Mouse (Mus musculus): ENCODE results near the gene Jpt1. TPM values are rescaled to one million over a fixed set of nuclear protein-coding genes. Genes with fewer than 3 reads are reported as not detected.
"Not testable (repeated sequence)": the region's sequence is repeated elsewhere in the genome, so short reads cannot be mapped to it uniquely, and the experiment has no call there.

Gene Jpt1
- polyA plus RNA-seq, 1 experiment, result 430 TPM

GRCm38 (mm10) chr11:115536038-115536681 lies 22.0 kb upstream of the Jpt1 start, which contains the start of gene Sumo2:
TSS of gene Sumo2 (minus strand) at chr11:115536276.
- Histone ChIP-seq H3K4me1 (ENCODE audit: control insufficient read depth, insufficient read depth, insufficient read length, low read length) (no peaks in the 10 kb centered on the region; the same call in 1 of the 2 replicates), H3K27me3 (ENCODE audit: control insufficient read depth, insufficient read depth, low read length) (no peaks in the 10 kb centered on the region), H3K4me3 (ENCODE audit: low read depth, low read length) (peak within 1 kb of the TSS; percentile 85), H3K36me3 (ENCODE audit: control insufficient read depth, insufficient read depth, low read length) (peaks cover 23% of the 10 kb centered on the region), H3K27ac (ENCODE audit: insufficient read depth, low read depth, low read length) (peak within 1 kb of the TSS; percentile 90)
- WGBS, result 2% methylated on average over 60 of the region's 70 CpGs
- TF ChIP-seq CTCF (IDR thresholded peaks at IDR 0.05; ENCODE audit: extremely low read depth, insufficient read length, insufficient replicate concordance, low read depth, low read length) (no peak), POLR2A (IDR thresholded peaks at IDR 0.05; ENCODE audit: low read depth, low read length) (peak; percentile 41)

GRCm38 (mm10) chr11:115535401-115536037 lies 21.3 kb upstream of the Jpt1 start:
- Histone ChIP-seq H3K27ac (ENCODE audit: insufficient read depth, low read depth, low read length) (peak overlapping the region; percentile 90), H3K27me3 (ENCODE audit: control insufficient read depth, insufficient read depth, low read length) (no peaks in the 10 kb centered on the region), H3K4me3 (ENCODE audit: low read depth, low read length) (peak overlapping the region; percentile 85), H3K4me1 (ENCODE audit: control insufficient read depth, insufficient read depth, insufficient read length, low read length) (no peaks in the 10 kb centered on the region; the same call in 1 of the 2 replicates), H3K36me3 (ENCODE audit: control insufficient read depth, insufficient read depth, low read length) (peaks cover 23% of the 10 kb centered on the region)
- WGBS, result under 1% methylated on average over 82 of the region's 84 CpGs
- no peak for TF ChIP-seq POLR2A (IDR thresholded peaks at IDR 0.05; ENCODE audit: low read depth, low read length)
- no peak for TF ChIP-seq CTCF (IDR thresholded peaks at IDR 0.05; ENCODE audit: extremely low read depth, insufficient read length, insufficient replicate concordance, low read depth, low read length)

GRCm38 (mm10) chr11:115534759-115535371 lies 20.7 kb upstream of the Jpt1 start:
- TF ChIP-seq CTCF (IDR thresholded peaks at IDR 0.05; ENCODE audit: extremely low read depth, insufficient read length, insufficient replicate concordance, low read depth, low read length) (no peak), POLR2A (IDR thresholded peaks at IDR 0.05; ENCODE audit: low read depth, low read length) (no peak)
- peak overlapping the region; percentile 85 for H3K4me3 ChIP-seq (ENCODE audit: low read depth, low read length)
- 1% methylated on average over 11 of the region's 11 CpGs for WGBS
- no peaks in the 10 kb centered on the region for H3K27me3 ChIP-seq (ENCODE audit: control insufficient read depth, insufficient read depth, low read length)
- no peaks in the 10 kb centered on the region; the same call in 1 of the 2 replicates for H3K4me1 ChIP-seq (ENCODE audit: control insufficient read depth, insufficient read depth, insufficient read length, low read length)
- peak overlapping the region; percentile 76 for H3K27ac ChIP-seq (ENCODE audit: insufficient read depth, low read depth, low read length)
- H3K36me3 ChIP-seq (ENCODE audit: control insufficient read depth, insufficient read depth, low read length), result peaks cover 27% of the 10 kb centered on the region

- not testable (repeated sequence) for H3K4me1 ChIP-seq (ENCODE audit: control insufficient read depth, insufficient read depth, insufficient read length, low read length); H3K4me3 ChIP-seq (ENCODE audit: low read depth, low read length); H3K27ac ChIP-seq (ENCODE audit: insufficient read depth, low read depth, low read length); H3K27me3 ChIP-seq (ENCODE audit: control insufficient read depth, insufficient read depth, low read length)
- H3K36me3 ChIP-seq (ENCODE audit: control insufficient read depth, insufficient read depth, low read length), result peaks cover 53% of the 10 kb centered on the region
- WGBS, result 80% methylated on average over 3 of the region's 3 CpGs
These were observed 12.3 kb upstream of the Jpt1 start for GRCm38 (mm10) chr11:115526446-115526845.

GRCm38 (mm10) chr11:115522703-115523102 lies 8.5 kb upstream of the Jpt1 start:
- H3K4me1 ChIP-seq (ENCODE audit: control insufficient read depth, insufficient read depth, insufficient read length, low read length), result no peaks in the 10 kb centered on the region
- 64% methylated on average over 2 of the region's 2 CpGs for WGBS
- no peak overlapping the region for H3K27ac ChIP-seq (ENCODE audit: insufficient read depth, low read depth, low read length)
- H3K4me3 ChIP-seq (ENCODE audit: low read depth, low read length), result no peak overlapping the region
- H3K27me3 ChIP-seq (ENCODE audit: control insufficient read depth, insufficient read depth, low read length), result no peaks in the 10 kb centered on the region
- peaks cover 35% of the 10 kb centered on the region for H3K36me3 ChIP-seq (ENCODE audit: control insufficient read depth, insufficient read depth, low read length)
- TF ChIP-seq CTCF (IDR thresholded peaks at IDR 0.05; ENCODE audit: extremely low read depth, insufficient read length, insufficient replicate concordance, low read depth, low read length) (no peak), POLR2A (IDR thresholded peaks at IDR 0.05; ENCODE audit: low read depth, low read length) (no peak)

- WGBS, result 73% methylated on average over 2 of the region's 2 CpGs
- H3K36me3 ChIP-seq (ENCODE audit: control insufficient read depth, insufficient read depth, low read length), result peaks cover 31% of the 10 kb centered on the region
- no peak overlapping the region for H3K27ac ChIP-seq (ENCODE audit: insufficient read depth, low read depth, low read length)
These were observed 8.1 kb upstream of the Jpt1 start for GRCm38 (mm10) chr11:115522238-115522637.

GRCm38 (mm10) chr11:115521080-115521479 lies 6.9 kb upstream of the Jpt1 start:
- TF ChIP-seq CTCF (IDR thresholded peaks at IDR 0.05; ENCODE audit: extremely low read depth, insufficient read length, insufficient replicate concordance, low read depth, low read length) (no peak), POLR2A (IDR thresholded peaks at IDR 0.05; ENCODE audit: low read depth, low read length) (no peak)
- 74% methylated on average over 4 of the region's 4 CpGs for whole genome bisulfite sequencing
- H3K4me3 ChIP-seq (ENCODE audit: low read depth, low read length), result no peak overlapping the region
- peaks cover 22% of the 10 kb centered on the region for H3K36me3 ChIP-seq (ENCODE audit: control insufficient read depth, insufficient read depth, low read length)
- H3K4me1 ChIP-seq (ENCODE audit: control insufficient read depth, insufficient read depth, insufficient read length, low read length), result no peaks in the 10 kb centered on the region
- no peak overlapping the region for H3K27ac ChIP-seq (ENCODE audit: insufficient read depth, low read depth, low read length)
- H3K27me3 ChIP-seq (ENCODE audit: control insufficient read depth, insufficient read depth, low read length), result no peaks in the 10 kb centered on the region

More at GRCm38 (mm10) chr11:115522238-115522637, 8.1 kb upstream of the Jpt1 start:
- H3K27me3 ChIP-seq (ENCODE audit: control insufficient read depth, insufficient read depth, low read length), result no peaks in the 10 kb centered on the region
- H3K4me1 ChIP-seq (ENCODE audit: control insufficient read depth, insufficient read depth, insufficient read length, low read length), result no peaks in the 10 kb centered on the region
- TF ChIP-seq CTCF (IDR thresholded peaks at IDR 0.05; ENCODE audit: extremely low read depth, insufficient read length, insufficient replicate concordance, low read depth, low read length) (no peak), POLR2A (IDR thresholded peaks at IDR 0.05; ENCODE audit: low read depth, low read length) (no peak)
- H3K4me3 ChIP-seq (ENCODE audit: low read depth, low read length), result no peak overlapping the region

All from small intestine, adult 2 months (tissue).